Mouse (Mus musculus): ENCODE data around the gene Ikzf1.

GRCm38 (mm10) chr11:11818797-11819196 is 134.0 kb downstream of the Ikzf1 start:
- no peak for TF ChIP-seq CTCF (IDR thresholded peaks at IDR 0.05; ENCODE audit: extremely low read depth, insufficient read depth, low read length)
- no peak for TF ChIP-seq POLR2A (IDR thresholded peaks at IDR 0.05; ENCODE audit: extremely low read depth, insufficient read depth, low read length)
